12 mouse cellular contexts compared by ENCODE assay signal in the genomic region with DNA sequence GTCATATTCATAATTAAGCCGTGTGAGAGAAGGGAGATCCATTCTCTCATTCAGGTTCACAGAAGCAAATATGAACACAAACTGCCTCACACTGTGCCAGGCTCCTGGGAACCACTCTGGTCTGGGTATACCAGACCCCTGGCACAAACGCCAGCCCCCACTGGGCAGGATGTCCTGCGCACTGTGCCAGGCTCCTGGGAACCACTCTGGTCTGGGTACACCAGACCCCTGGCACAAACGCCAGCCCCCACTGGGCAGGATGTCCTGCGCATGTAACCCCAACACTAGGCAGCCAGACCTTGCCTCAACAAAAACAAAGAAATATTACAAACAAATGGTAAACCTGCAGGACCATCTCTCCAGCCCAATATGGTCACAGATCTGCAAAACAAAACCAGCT.
DNase-seq lines count a peak whose midpoint lies in the region; ATAC-seq and TF ChIP-seq lines count a peak whose summit lies in the region.
"Had no signal": no experiment of that assay in that cellular context is flagged by ENCODE, and none has a peak within 500 bp of the region (broad histone marks: within the 10 kb centered on the region; RNA-seq: fewer than 3 reads in every experiment).

No protein-coding gene starts in this region.

- no peak overlapping the region for H3K27ac ChIP-seq in forebrain, embryonic 11.5 days (ENCODE audit: low read depth, low read length)
- no peak overlapping the region for H3K27ac ChIP-seq in forebrain, embryonic 10.5 days
- no peak overlapping the region for H3K27ac ChIP-seq in hindbrain, embryonic 15.5 days (replicated peaks)
- H3K27ac ChIP-seq: kidney, embryonic 15.5 days; liver, embryonic 13.5 days; macrophage had no signal

- TF ChIP-seq POLR2A in myocyte (IDR thresholded peaks at IDR 0.05; ENCODE audit: insufficient read length, low read depth), result no peak

- no peaks in the 10 kb centered on the region for H3K79me2 ChIP-seq in myocyte (ENCODE audit: control insufficient read depth, insufficient read depth)

- H3K4me1 ChIP-seq in forebrain, embryonic 11.5 days (replicated peaks; ENCODE audit: control insufficient read depth, insufficient read depth, low read length), result no peaks in the 10 kb centered on the region
- peaks cover 8% of the 10 kb centered on the region; the same call in 1 of the 2 replicates for H3K4me1 ChIP-seq in forebrain, embryonic 10.5 days
- H3K4me1 ChIP-seq in megakaryocyte, embryonic 14.5 days, result peaks cover 37% of the 10 kb centered on the region
- no peaks in the 10 kb centered on the region for H3K4me1 ChIP-seq in hindbrain, embryonic 15.5 days (replicated peaks)
- H3K4me1 ChIP-seq: liver, embryonic 13.5 days had no signal

- ATAC-seq in forebrain, embryonic 11.5 days (replicated peaks; ENCODE audit: low FRiP score), result peak; percentile 40; the same call in 1 of the 2 replicates
- no peak for ATAC-seq in megakaryocyte, adult 5-6 weeks (ENCODE audit: poor library complexity, severe bottlenecking)
- ATAC-seq in hindbrain, embryonic 15.5 days (ENCODE audit: low FRiP score, low read depth), result peak; percentile 60; the same call in 1 of the 2 replicates

- no peak overlapping the region for H3ac ChIP-seq in myocyte (ENCODE audit: control insufficient read depth, insufficient read length)

- H3K4me3 ChIP-seq in forebrain, embryonic 11.5 days (ENCODE audit: low read depth, low read length), result no peak overlapping the region
- no peak overlapping the region for H3K4me3 ChIP-seq in forebrain, embryonic 10.5 days
- peak overlapping the region; percentile 44 for H3K4me3 ChIP-seq in megakaryocyte, embryonic 14.5 days (replicated peaks)
- H3K4me3 ChIP-seq in hindbrain, embryonic 15.5 days, result no peak overlapping the region
- no peak overlapping the region for H3K4me3 ChIP-seq in myocyte
- H3K4me3 ChIP-seq: kidney, embryonic 15.5 days; liver, embryonic 13.5 days had no signal

- H3K4me2 ChIP-seq in forebrain, embryonic 11.5 days (ENCODE audit: low read depth, low read length, severe bottlenecking), result no peak overlapping the region
- no peak overlapping the region for H3K4me2 ChIP-seq in hindbrain, embryonic 15.5 days
- peak overlapping the region; percentile 49 for H3K4me2 ChIP-seq in myocyte (ENCODE audit: low read depth)
- H3K4me2 ChIP-seq: kidney, embryonic 15.5 days; liver, embryonic 13.5 days had no signal

- DNase-seq in forebrain, embryonic 11.5 days (ENCODE audit: low spot score), result no peak
- no peak for DNase-seq in forebrain, embryonic 10.5 days (ENCODE audit: extremely low spot score, low spot score)
- no peak for DNase-seq in frontal cortex, postnatal 25 days (ENCODE audit: low spot score in 2 of 2)
- no peak for DNase-seq in thymus, postnatal 14 days
- DNase-seq: heart, adult 11 months had no signal

- no peak overlapping the region for H3K9ac ChIP-seq in forebrain, embryonic 11.5 days (ENCODE audit: low read length)
- H3K9ac ChIP-seq in hindbrain, embryonic 15.5 days, result no peak overlapping the region
- H3K9ac ChIP-seq: kidney, embryonic 15.5 days; liver, embryonic 13.5 days had no signal

- WGBS in forebrain, embryonic 11.5 days, result 71% methylated on average over 5 of the region's 5 CpGs
- WGBS in forebrain, embryonic 10.5 days, result 81% methylated on average over 5 of the region's 5 CpGs
- 77% methylated on average over 5 of the region's 5 CpGs for WGBS in hindbrain, embryonic 15.5 days

- H3K36me3 ChIP-seq in forebrain, embryonic 11.5 days (ENCODE audit: control insufficient read depth, insufficient read depth, low read length), result no peaks in the 10 kb centered on the region
- H3K36me3 ChIP-seq in forebrain, embryonic 10.5 days (replicated peaks), result no peaks in the 10 kb centered on the region
- no peaks in the 10 kb centered on the region for H3K36me3 ChIP-seq in megakaryocyte, embryonic 14.5 days (replicated peaks; ENCODE audit: low read length)
- no peaks in the 10 kb centered on the region for H3K36me3 ChIP-seq in hindbrain, embryonic 15.5 days
- H3K36me3 ChIP-seq in myocyte (ENCODE audit: control insufficient read depth, insufficient read depth), result no peaks in the 10 kb centered on the region
- H3K36me3 ChIP-seq: kidney, embryonic 15.5 days; liver, embryonic 13.5 days had no signal

- H3K9me3 ChIP-seq in forebrain, embryonic 11.5 days (ENCODE audit: control insufficient read depth, low read length), result no peaks in the 10 kb centered on the region
- no peaks in the 10 kb centered on the region for H3K9me3 ChIP-seq in forebrain, embryonic 10.5 days
- no peaks in the 10 kb centered on the region for H3K9me3 ChIP-seq in megakaryocyte, embryonic 14.5 days
- no peaks in the 10 kb centered on the region for H3K9me3 ChIP-seq in hindbrain, embryonic 15.5 days
- H3K9me3 ChIP-seq: kidney, embryonic 15.5 days; liver, embryonic 13.5 days had no signal

- H3K27me3 ChIP-seq in forebrain, embryonic 11.5 days (ENCODE audit: control insufficient read depth, insufficient read depth, low read length), result no peaks in the 10 kb centered on the region
- H3K27me3 ChIP-seq in forebrain, embryonic 10.5 days (ENCODE audit: poor library complexity, severe bottlenecking), result peaks cover 1% of the 10 kb centered on the region; the same call in 1 of the 2 replicates
- H3K27me3 ChIP-seq in megakaryocyte, embryonic 14.5 days (replicated peaks), result peaks cover 37% of the 10 kb centered on the region
- H3K27me3 ChIP-seq in hindbrain, embryonic 15.5 days, result no peaks in the 10 kb centered on the region
- peaks cover 12% of the 10 kb centered on the region for H3K27me3 ChIP-seq in myocyte (ENCODE audit: control insufficient read depth, insufficient read depth, insufficient read length)
- H3K27me3 ChIP-seq: kidney, embryonic 15.5 days; liver, embryonic 13.5 days had no signal

TF ChIP-seq in myocyte, 11 proteins besides CTCF, POLR2A, EP300 and RAD21:
- TF ChIP-seq POLR2AphosphoS2 (IDR thresholded peaks at IDR 0.05; ENCODE audit: insufficient read length, low read depth) (no peak), MYOD1 (IDR thresholded peaks at IDR 0.05; ENCODE audit: control insufficient read depth in 1 of 3, insufficient read length in 2 of 3, low read depth in 2 of 3) (no peak)
